Mouse (Mus musculus) fibroblast of lung, adult 2 months (primary cell): Measurements from ENCODE around the gene Gm45062.
"Not testable (repeated sequence)": the region's sequence is repeated elsewhere in the genome, so short reads cannot be mapped to it uniquely, and the experiment has no call there.

ENCODE experiments used
- DNase-seq: peaks from one replicate; pipeline ENCODE4 v3.0.0-alpha.2; 2011; ENCODE audit warnings: low read depth

The Gm45062 gene

GRCm38 (mm10) chr6:8316201-8316600, 57.0 kb downstream of the Gm45062 start:
- no peak for DNase-seq

- no peak for DNase-seq
Measured at GRCm38 (mm10) chr6:8319591-8319990, 60.3 kb downstream of the Gm45062 start.

GRCm38 (mm10) chr6:8331496-8331895, 72.2 kb downstream of the Gm45062 start:
- DNase-seq = not testable (repeated sequence)

- DNase-seq = no peak
Measured at GRCm38 (mm10) chr6:8333380-8333779, 74.1 kb downstream of the Gm45062 start.

GRCm38 (mm10) chr6:8336487-8337390, 77.5 kb downstream of the Gm45062 start:
- no peak for DNase-seq

- DNase-seq = no peak
Measured at GRCm38 (mm10) chr6:8339453-8339852, 80.2 kb downstream of the Gm45062 start.

GRCm38 (mm10) chr6:8343271-8343670, 84.0 kb downstream of the Gm45062 start:
- DNase-seq = no peak

- peak; percentile 75 for DNase-seq
Measured at GRCm38 (mm10) chr6:8345219-8345856, 86.1 kb downstream of the Gm45062 start.

- DNase-seq = no peak
Measured at GRCm38 (mm10) chr6:8347154-8347553, 87.9 kb downstream of the Gm45062 start.

GRCm38 (mm10) chr6:8348344-8348743, 89.1 kb downstream of the Gm45062 start:
- DNase-seq = no peak

- DNase-seq = no peak
Measured at GRCm38 (mm10) chr6:8349060-8349670, 89.9 kb downstream of the Gm45062 start.

GRCm38 (mm10) chr6:8351507-8351906, 92.3 kb downstream of the Gm45062 start:
- DNase-seq = no peak

- DNase-seq = no peak
Measured at GRCm38 (mm10) chr6:8352533-8353168, 93.4 kb downstream of the Gm45062 start.

GRCm38 (mm10) chr6:8353461-8353860, 94.2 kb downstream of the Gm45062 start:
- DNase-seq = no peak

- no peak for DNase-seq
Measured at GRCm38 (mm10) chr6:8354846-8355245, 95.6 kb downstream of the Gm45062 start.

- DNase-seq = no peak
Measured at GRCm38 (mm10) chr6:8358232-8358631, 99.0 kb downstream of the Gm45062 start.

GRCm38 (mm10) chr6:8358782-8359181, 99.5 kb downstream of the Gm45062 start:
- DNase-seq = no peak

GRCm38 (mm10) chr6:8360805-8361204, 101.6 kb downstream of the Gm45062 start:
- DNase-seq = no peak

GRCm38 (mm10) chr6:8364033-8364756, 104.9 kb downstream of the Gm45062 start:
- DNase-seq = no peak

GRCm38 (mm10) chr6:8364757-8365150, 105.5 kb downstream of the Gm45062 start:
- no peak for DNase-seq

GRCm38 (mm10) chr6:8367675-8368074, 108.4 kb downstream of the Gm45062 start:
- no peak for DNase-seq
